Mouse (Mus musculus): ENCODE results near the gene Sat2.

DNA sequence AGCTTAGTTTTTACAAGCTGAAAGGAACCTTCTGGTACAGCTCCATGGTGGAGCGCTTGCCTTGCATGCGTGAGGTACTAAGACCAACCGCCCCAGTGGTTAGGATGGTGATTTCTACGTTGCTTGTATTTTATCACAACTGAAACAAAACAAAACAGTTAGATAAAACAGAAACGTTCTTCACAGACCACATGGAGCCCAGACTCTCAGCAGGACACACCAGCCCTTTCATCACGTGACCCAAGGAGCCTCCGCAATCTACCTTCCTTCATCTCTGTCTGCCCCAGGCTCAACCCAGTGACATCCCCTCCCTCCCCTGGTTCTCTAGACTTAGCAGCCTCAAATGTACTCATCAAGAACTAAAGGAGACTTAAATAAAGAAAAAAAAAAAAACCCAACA lies 12.4 kb upstream of the Sat2 start:
- TF ChIP-seq POLR2A (IDR thresholded peaks at IDR 0.05; ENCODE audit: borderline replicate concordance, control insufficient read depth, low read depth, low read length) (no peak), CTCF (IDR thresholded peaks at IDR 0.05; ENCODE audit: control insufficient read depth, insufficient read depth, low read length) (no peak)

Measured in bone marrow, adult 2 months (tissue).